Mouse (Mus musculus): ENCODE data around the gene Serpine2.

Serpine2 gene

GRCm38 (mm10) chr1:79861130-79861942, at the start of gene Serpine2:
TSS of gene Serpine2 (minus strand) at chr1:79861180.
- no peak for DNase-seq (ENCODE audit: low read depth, low spot score)

- no peak for DNase-seq (ENCODE audit: low read depth, low spot score)
These were observed 46.8 kb upstream of the Serpine2 start for GRCm38 (mm10) chr1:79907811-79908210.

- no peak for DNase-seq (ENCODE audit: low read depth, low spot score)
These were observed 44.3 kb upstream of the Serpine2 start for GRCm38 (mm10) chr1:79905241-79905640.

- DNase-seq (ENCODE audit: low read depth, low spot score) = no peak
These were observed 41.9 kb upstream of the Serpine2 start for GRCm38 (mm10) chr1:79902901-79903300.

GRCm38 (mm10) chr1:79882648-79883047, 21.7 kb upstream of the Serpine2 start:
- no peak for DNase-seq (ENCODE audit: low read depth, low spot score)

- DNase-seq (ENCODE audit: low read depth, low spot score) = no peak
These were observed 13.8 kb upstream of the Serpine2 start for GRCm38 (mm10) chr1:79874741-79875140.

GRCm38 (mm10) chr1:79860411-79861039, 455 bp downstream of the Serpine2 start:
- DNase-seq (ENCODE audit: low read depth, low spot score) = no peak

- no peak for DNase-seq (ENCODE audit: low read depth, low spot score)
These were observed 1.0 kb downstream of the Serpine2 start for GRCm38 (mm10) chr1:79859975-79860374.

GRCm38 (mm10) chr1:79859026-79859425, 2.0 kb downstream of the Serpine2 start:
- no peak for DNase-seq (ENCODE audit: low read depth, low spot score)

- no peak for DNase-seq (ENCODE audit: low read depth, low spot score)
These were observed 2.5 kb downstream of the Serpine2 start for GRCm38 (mm10) chr1:79858389-79858994.

- no peak for DNase-seq (ENCODE audit: low read depth, low spot score)
These were observed 3.1 kb downstream of the Serpine2 start for GRCm38 (mm10) chr1:79857681-79858388.

- no peak for DNase-seq (ENCODE audit: low read depth, low spot score)
These were observed 4.2 kb downstream of the Serpine2 start for GRCm38 (mm10) chr1:79856756-79857155.

- no peak for DNase-seq (ENCODE audit: low read depth, low spot score)
These were observed 7.5 kb downstream of the Serpine2 start for GRCm38 (mm10) chr1:79853527-79853926.

- no peak for DNase-seq (ENCODE audit: low read depth, low spot score)
These were observed 10.6 kb downstream of the Serpine2 start for GRCm38 (mm10) chr1:79850341-79850740.

GRCm38 (mm10) chr1:79848663-79849062, 12.3 kb downstream of the Serpine2 start:
- no peak for DNase-seq (ENCODE audit: low read depth, low spot score)

- no peak for DNase-seq (ENCODE audit: low read depth, low spot score)
These were observed 14.1 kb downstream of the Serpine2 start for GRCm38 (mm10) chr1:79846891-79847290.

- peak; percentile 16 for DNase-seq (ENCODE audit: low read depth, low spot score)
These were observed 28.1 kb downstream of the Serpine2 start for GRCm38 (mm10) chr1:79832719-79833404.

- no peak for DNase-seq (ENCODE audit: low read depth, low spot score)
These were observed 36.9 kb downstream of the Serpine2 start for GRCm38 (mm10) chr1:79823951-79824633.

GRCm38 (mm10) chr1:79822806-79823525, 38.0 kb downstream of the Serpine2 start:
- DNase-seq (ENCODE audit: low read depth, low spot score) = no peak

GRCm38 (mm10) chr1:79819296-79819879, 41.6 kb downstream of the Serpine2 start:
- no peak for DNase-seq (ENCODE audit: low read depth, low spot score)

Data from embryo, embryonic 11.5 days (tissue).